In the genomic region with DNA sequence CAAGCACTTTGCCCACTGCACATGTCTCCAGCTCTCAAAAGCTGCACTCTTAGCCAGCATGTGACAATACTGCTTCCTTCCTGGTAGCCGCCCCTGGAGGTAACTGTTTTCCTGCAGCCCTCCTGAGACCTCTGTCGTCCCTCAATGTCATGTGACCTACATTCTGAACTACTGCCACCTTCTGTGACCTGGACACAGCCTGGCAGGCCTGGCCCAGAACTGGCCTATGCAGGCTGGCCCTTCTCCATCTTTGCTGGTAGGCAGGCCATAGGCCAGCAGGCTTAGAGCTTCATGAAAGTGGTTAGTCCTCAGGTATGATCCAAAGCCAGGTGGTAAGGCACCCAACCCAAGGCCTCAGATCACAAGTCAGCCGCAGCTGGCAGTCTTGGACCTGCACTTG, we compare ENCODE assay signal across 34 mouse cellular contexts. TPM values are rescaled to one million over a fixed set of nuclear protein-coding genes. Genes with fewer than 3 reads are reported as not detected.
DNase-seq lines count a peak whose midpoint lies in the region; ATAC-seq and TF ChIP-seq lines count a peak whose summit lies in the region.
"Had no signal": no experiment of that assay in that cellular context is flagged by ENCODE, and none has a peak within 500 bp of the region (broad histone marks: within the 10 kb centered on the region; RNA-seq: fewer than 3 reads in every experiment).

No protein-coding gene starts in this region.

- H3K27ac ChIP-seq in heart, adult 2 months = no peak overlapping the region
- H3K27ac ChIP-seq in midbrain, embryonic 16.5 days (ENCODE audit: low read length) = no peak overlapping the region
- H3K27ac ChIP-seq: embryonic facial prominence, embryonic 13.5 days; forebrain, embryonic 10.5 days; heart, embryonic 10.5 days; heart, embryonic 15.5 days; hindbrain, embryonic 13.5 days; limb, embryonic 13.5 days; liver, embryonic 13.5 days had no signal

- no peak overlapping the region for H3K4me2 ChIP-seq in midbrain, embryonic 16.5 days (ENCODE audit: low read length)
- H3K4me2 ChIP-seq: embryonic facial prominence, embryonic 13.5 days; heart, embryonic 15.5 days; hindbrain, embryonic 13.5 days; limb, embryonic 13.5 days; liver, embryonic 13.5 days had no signal

- H3K4me3 ChIP-seq in heart, adult 2 months = no peak overlapping the region
- H3K4me3 ChIP-seq in midbrain, embryonic 16.5 days (ENCODE audit: low read depth, low read length) = no peak overlapping the region
- H3K4me3 ChIP-seq: embryonic facial prominence, embryonic 13.5 days; forebrain, embryonic 10.5 days; heart, embryonic 10.5 days; heart, embryonic 15.5 days; hindbrain, embryonic 13.5 days; limb, embryonic 13.5 days; liver, embryonic 13.5 days had no signal

- ATAC-seq in hematopoietic stem cell, adult 5-6 weeks (replicated peaks in 1 of 2; ENCODE audit: insufficient read depth in 1 of 2, low FRiP score in 2 of 2, low TSS enrichment in 1 of 2, low read depth in 1 of 2, poor library complexity in 2 of 2, severe bottlenecking in 2 of 2) = peak; percentile 46 to 47; a peak in 2 of 4 replicates
- no peak for ATAC-seq in midbrain, embryonic 16.5 days
- ATAC-seq: forebrain, embryonic 16.5 days; intestine, postnatal 0 days; lung, postnatal 0 days; Patski had no signal

- intact Hi-C loops in heart, adult 2 months (cut with DNase I) = no loop called here
- intact Hi-C loops in heart, postnatal 25 days (cut with DNase I) = no loop called here

- 0 out of 2 replicates have a peak, but pooled peaks have one; percentile 2 for TF ChIP-seq CTCF in heart, adult 2 months (IDR thresholded peaks at IDR 0.05)

- TF ChIP-seq EP300 in heart, adult 2 months (IDR thresholded peaks at IDR 0.05; ENCODE audit: insufficient read depth, low read depth, low read length) = 0 out of 2 replicates have a peak, but pooled peaks have one; percentile 55

- H3K36me3 ChIP-seq in heart, adult 2 months (ENCODE audit: control insufficient read depth, insufficient read depth, low read length) = no peaks in the 10 kb centered on the region
- no peaks in the 10 kb centered on the region for H3K36me3 ChIP-seq in midbrain, embryonic 16.5 days (ENCODE audit: control insufficient read depth, insufficient read depth, low read length)
- H3K36me3 ChIP-seq: embryonic facial prominence, embryonic 13.5 days; forebrain, embryonic 10.5 days; heart, embryonic 10.5 days; heart, embryonic 15.5 days; hindbrain, embryonic 13.5 days; limb, embryonic 13.5 days; liver, embryonic 13.5 days had no signal

- no peaks in the 10 kb centered on the region for H3K9me3 ChIP-seq in midbrain, embryonic 16.5 days (replicated peaks; ENCODE audit: control insufficient read depth, low read length, poor library complexity, severe bottlenecking)
- H3K9me3 ChIP-seq: embryonic facial prominence, embryonic 13.5 days; forebrain, embryonic 10.5 days; heart, embryonic 10.5 days; heart, embryonic 15.5 days; hindbrain, embryonic 13.5 days; limb, embryonic 13.5 days; liver, embryonic 13.5 days had no signal

- peaks cover 5% of the 10 kb centered on the region for H3K4me1 ChIP-seq in heart, adult 2 months (ENCODE audit: control insufficient read depth, insufficient read depth, low read length)
- peaks cover 2% of the 10 kb centered on the region; the same call in 1 of the 2 replicates for H3K4me1 ChIP-seq in midbrain, embryonic 16.5 days (ENCODE audit: control insufficient read depth, insufficient read depth, low read length)
- H3K4me1 ChIP-seq: heart, embryonic 10.5 days; heart, embryonic 15.5 days; liver, embryonic 13.5 days had no signal

- no peaks in the 10 kb centered on the region for H3K27me3 ChIP-seq in heart, adult 2 months (ENCODE audit: control insufficient read depth, insufficient read depth, low read length)
- no peaks in the 10 kb centered on the region for H3K27me3 ChIP-seq in midbrain, embryonic 16.5 days (ENCODE audit: control insufficient read depth, insufficient read depth, low read depth, low read length)
- H3K27me3 ChIP-seq: embryonic facial prominence, embryonic 13.5 days; hindbrain, embryonic 13.5 days; limb, embryonic 13.5 days; Patski had no signal

- H3K9ac ChIP-seq in heart, adult 2 months (ENCODE audit: low read depth, low read length) = no peak overlapping the region
- H3K9ac ChIP-seq in midbrain, embryonic 16.5 days (ENCODE audit: low read depth, low read length) = no peak overlapping the region
- H3K9ac ChIP-seq: embryonic facial prominence, embryonic 13.5 days; heart, embryonic 15.5 days; hindbrain, embryonic 13.5 days; limb, embryonic 13.5 days; liver, embryonic 13.5 days had no signal

- TF ChIP-seq POLR2A in heart, adult 2 months (IDR thresholded peaks at IDR 0.05; ENCODE audit: insufficient read depth, low read depth, low read length) = no peak

- H3K79me2 ChIP-seq in heart, adult 2 months (replicated peaks; ENCODE audit: control insufficient read depth, insufficient read depth, low read length) = no peaks in the 10 kb centered on the region

- WGBS in heart, adult 2 months = 37% methylated on average over 3 of the region's 3 CpGs
- whole genome bisulfite sequencing in midbrain, embryonic 16.5 days = 76% methylated on average over 3 of the region's 3 CpGs

- peak; percentile 65 for DNase-seq in adrenal gland, postnatal 10 days
- no peak for DNase-seq in adrenal gland, postnatal 4 days (ENCODE audit: low spot score in 2 of 2)
- peak in 1 of 2 experiments; percentile 38 for DNase-seq in heart, adult 2 months
- no peak for DNase-seq in heart, postnatal 25 days (ENCODE audit: low spot score)
- peak; percentile 23 for DNase-seq in kidney, postnatal 10 days
- DNase-seq in kidney, postnatal 4 days = no peak
- DNase-seq: cerebellum, adult 18-20 months; cerebellum, postnatal 10 days; heart, postnatal 36 days; liver, embryonic 13.5 days; lung, adult 18-20 months; lung, postnatal 4 days; midbrain, embryonic 14.5 days; right cerebral cortex, postnatal 25 days; spleen, adult 18-20 months; thymus, adult 2 months; thymus, postnatal 36 days had no signal

RNA-seq across cellular contexts. Expression of a gene that starts 24.5 kb away (rescaled TPM):
- not detected for total RNA-seq in adrenal gland, postnatal 10 days (2021)
- not detected for total RNA-seq in adrenal gland, postnatal 4 days (2021)
- total RNA-seq in heart, adult 2 months (2021) = not detected
- 0.61 and 0.73 TPM in 2 replicates for polyA plus RNA-seq in heart, adult 2 months (2012; rRNA removed)
- not detected for total RNA-seq in heart, postnatal 25 days (2021)
- total RNA-seq in hematopoietic stem cell, adult 5-6 weeks (2017) = not detected in 2 replicates
- 2.9 and 3.5 TPM in 2 replicates for polyA plus RNA-seq in midbrain, embryonic 16.5 days (2015; fragmentation: Nextera tagmentation; extraction: Ambion mirVana)
- total RNA-seq: common myeloid progenitor, adult 5-6 weeks; gastrocnemius, postnatal 4 days; heart, postnatal 36 days; megakaryocyte-erythroid progenitor cell, adult 5-6 weeks; neutrophil, adult 5-6 weeks had no signal
- polyA plus RNA-seq: embryonic facial prominence, embryonic 13.5 days; heart, embryonic 10.5 days; intestine, postnatal 0 days; liver, embryonic 13.5 days; neural tube, embryonic 11.5 days had no signal

RNA-seq across cellular contexts. Expression of a gene that starts 24.6 kb away (rescaled TPM):
- 100 to 1,000 TPM; 419 to 460 TPM for total RNA-seq in adrenal gland, postnatal 10 days (2021)
- total RNA-seq in adrenal gland, postnatal 4 days (2021) = 100 to 1,000 TPM; 184 to 196 TPM
- 100 to 1,000 TPM; 605 to 690 TPM for total RNA-seq in heart, adult 2 months (2021)
- 406 and 431 TPM in 2 replicates for polyA plus RNA-seq in heart, adult 2 months (2012; rRNA removed)
- 100 to 1,000 TPM; 676 to 685 TPM for total RNA-seq in heart, postnatal 25 days (2021)
- total RNA-seq in hematopoietic stem cell, adult 5-6 weeks (2017) = 43.2 and 54.3 TPM in 2 replicates
- polyA plus RNA-seq in midbrain, embryonic 16.5 days (2015; fragmentation: Nextera tagmentation; extraction: Ambion mirVana) = 293 and 307 TPM in 2 replicates

RNA-seq across cellular contexts. Expression of a gene that starts 31.4 kb away (rescaled TPM):
- 1 to 10 TPM; 5.8 to 8.1 TPM for total RNA-seq in adrenal gland, postnatal 10 days (2021)
- total RNA-seq in adrenal gland, postnatal 4 days (2021) = 1 to 10 TPM; 4.6 to 5.9 TPM
- 1 to 10 TPM; 2.0 to 4.7 TPM for total RNA-seq in heart, adult 2 months (2021)
- 2.7 and 3.2 TPM in 2 replicates for polyA plus RNA-seq in heart, adult 2 months (2012; rRNA removed)
- total RNA-seq in heart, postnatal 25 days (2021) = 1 to 10 TPM; 5.1 to 5.6 TPM
- not detected in 2 replicates for total RNA-seq in hematopoietic stem cell, adult 5-6 weeks (2017)
- polyA plus RNA-seq in midbrain, embryonic 16.5 days (2015; fragmentation: Nextera tagmentation; extraction: Ambion mirVana) = 4.1 and 5.8 TPM in 2 replicates
- total RNA-seq: common myeloid progenitor, adult 5-6 weeks; megakaryocyte-erythroid progenitor cell, adult 5-6 weeks; neutrophil, adult 5-6 weeks had no signal

Comparison
In these comparisons a context has a peak if more than half of its experiments do, and no peak if none do; other contexts are left out.
1. DNase-seq: peak in adrenal gland, postnatal 10 days (single experiment) and kidney, postnatal 10 days (single experiment); none in adrenal gland, postnatal 4 days (0 of 2), heart, postnatal 25 days (single experiment) and kidney, postnatal 4 days (0 of 2).